Mouse (Mus musculus) ovary, postnatal 36 days (tissue): ENCODE measurements around the gene H6pd.
A peak's percentile ranks its signal among the peaks of the same experiment; 100 is the strongest.

Experiments used
- DNase-seq: peaks from one replicate; pipeline ENCODE4 v3.0.0; 2022; ENCODE audit warnings: low spot score, mixed read lengths

The H6pd gene

DNA sequence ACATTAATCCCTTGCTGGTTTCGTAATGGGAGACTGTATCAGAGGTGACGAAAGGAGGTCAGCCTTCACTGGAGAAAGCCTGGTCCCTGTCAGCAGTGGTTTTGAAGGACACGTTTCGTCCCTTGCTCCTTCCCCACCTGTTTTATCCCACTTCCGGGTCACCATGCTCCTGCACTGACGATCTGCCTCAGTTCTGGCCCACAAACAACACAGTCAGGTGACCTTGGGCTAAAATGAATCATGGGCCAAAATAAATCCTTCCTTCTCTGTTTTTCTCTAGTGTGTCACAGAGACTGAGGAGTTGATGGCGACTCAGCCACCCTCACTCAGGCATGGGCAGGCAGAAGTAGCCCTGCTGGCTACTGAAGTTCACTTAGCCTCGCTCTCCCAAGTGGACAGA, 33.5 kb downstream of the H6pd start:
- DNase-seq = no peak

DNA sequence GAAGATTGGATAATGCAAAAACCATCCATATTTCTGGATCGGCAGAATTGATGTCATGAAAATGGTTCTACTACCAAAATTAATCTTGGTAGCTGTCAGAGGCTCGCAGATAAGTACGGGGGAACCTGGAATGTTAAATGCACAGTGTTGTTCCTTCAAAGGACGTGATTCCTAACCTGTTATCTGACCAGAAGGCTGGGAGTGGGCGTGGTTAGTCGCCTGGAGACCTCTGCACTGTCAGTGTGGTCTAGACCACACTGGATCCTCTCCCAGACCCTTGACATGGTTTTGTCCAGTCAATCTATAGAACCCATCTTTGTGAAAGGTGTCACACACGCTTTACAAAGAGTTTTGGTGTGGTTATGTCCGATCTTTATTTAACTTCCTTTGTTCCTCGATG, 37.4 kb downstream of the H6pd start:
- DNase-seq = no peak

DNA sequence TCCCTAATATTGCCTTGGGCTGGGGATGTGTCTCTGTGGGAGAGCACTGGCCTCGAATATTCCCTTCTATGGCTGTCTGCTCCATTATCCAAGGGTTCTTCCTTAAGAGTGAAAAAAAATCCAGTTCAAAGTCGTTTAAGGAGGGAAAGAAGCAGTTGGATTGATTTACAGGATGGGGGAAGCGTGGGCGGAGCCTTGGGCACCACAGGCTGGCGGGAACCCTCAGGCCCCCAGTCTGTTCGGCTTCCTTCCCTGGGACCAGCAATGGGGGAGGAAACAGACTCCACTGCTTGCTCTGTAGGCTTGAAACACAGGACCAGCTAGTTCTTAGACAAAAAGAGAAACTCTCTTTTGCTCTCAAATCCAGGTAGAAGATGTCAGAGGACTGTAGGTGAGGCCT, 40.3 kb downstream of the H6pd start:
- no peak for DNase-seq

DNA sequence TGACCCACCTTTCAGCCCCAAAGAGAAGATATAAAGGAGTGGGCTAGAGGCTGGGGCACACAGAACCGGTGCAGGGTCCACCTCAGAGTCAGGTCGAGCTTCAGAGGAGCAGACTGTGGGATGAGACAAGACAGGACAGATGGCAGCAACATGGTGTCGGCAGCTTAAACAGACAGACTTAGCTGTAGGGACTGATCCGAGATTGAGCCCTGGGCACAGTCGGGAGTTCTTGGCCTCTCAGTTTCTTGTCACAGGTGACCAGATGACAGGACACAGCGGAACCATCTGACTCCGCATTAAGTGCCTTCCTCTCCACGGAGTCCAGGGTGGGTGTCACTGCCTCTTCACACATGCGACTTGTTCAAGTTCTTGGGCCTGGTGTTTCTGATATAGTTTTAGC, 41.9 kb downstream of the H6pd start:
- no peak for DNase-seq

DNA sequence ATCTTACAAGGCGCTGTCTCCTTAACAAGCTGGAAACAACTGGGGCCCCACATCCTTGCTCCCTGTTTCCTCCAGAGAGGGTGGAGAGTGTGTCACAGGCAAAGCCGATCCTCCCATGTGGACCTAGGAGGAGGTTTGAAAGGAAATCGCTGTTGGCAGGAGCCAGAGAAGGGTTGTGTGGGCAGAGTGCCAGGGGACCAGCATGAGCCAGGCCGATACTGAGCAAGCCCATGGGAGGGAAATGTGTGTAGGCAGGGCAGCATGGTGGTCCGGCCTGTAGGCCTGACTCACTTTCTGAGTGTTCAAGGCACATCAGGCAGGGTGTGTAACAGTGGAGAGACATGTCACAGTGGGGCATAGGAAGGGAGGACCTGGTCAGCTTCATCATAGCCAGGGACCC, 42.6 kb downstream of the H6pd start:
- DNase-seq = peak; percentile 65

DNA sequence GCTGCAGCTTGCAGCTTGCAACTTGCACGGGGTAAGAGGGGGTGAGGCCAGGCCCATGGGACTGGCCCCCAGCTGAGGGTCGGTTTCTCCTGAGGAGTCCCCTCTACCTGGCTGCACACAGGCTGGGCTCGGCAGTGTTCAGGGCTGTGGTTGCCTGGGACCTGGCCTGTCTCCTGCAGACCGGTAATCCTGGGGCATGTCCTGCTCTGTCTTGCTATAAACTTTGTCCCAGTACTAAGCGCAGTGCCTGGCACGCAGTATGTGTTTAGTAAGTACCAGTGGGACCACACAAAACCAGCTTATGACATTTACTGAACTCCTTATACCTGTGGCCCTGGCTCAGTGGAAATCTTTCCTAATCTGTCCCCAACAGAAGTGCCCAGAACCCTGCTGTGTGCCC, 43.2 kb downstream of the H6pd start:
- no peak for DNase-seq

DNA sequence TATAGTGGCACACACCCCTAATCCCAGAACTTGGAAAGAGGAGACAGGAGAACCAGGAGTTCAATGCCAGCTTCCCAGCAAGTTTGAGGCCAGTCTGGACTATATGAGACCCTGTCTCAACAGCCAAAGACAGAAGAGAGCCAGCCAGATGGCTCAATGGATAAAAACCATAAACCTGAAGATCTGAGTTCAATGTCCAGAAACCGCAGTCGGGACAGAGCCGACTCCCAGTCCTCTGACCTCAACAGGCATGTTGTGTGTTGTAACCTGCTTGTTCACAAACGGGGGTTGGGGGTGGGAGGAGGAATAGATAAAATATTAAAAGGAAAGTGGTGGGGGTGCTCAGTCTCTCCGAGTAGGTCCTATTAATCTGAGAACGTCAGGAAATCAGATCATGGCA, 43.6 kb downstream of the H6pd start:
- no peak for DNase-seq

DNA sequence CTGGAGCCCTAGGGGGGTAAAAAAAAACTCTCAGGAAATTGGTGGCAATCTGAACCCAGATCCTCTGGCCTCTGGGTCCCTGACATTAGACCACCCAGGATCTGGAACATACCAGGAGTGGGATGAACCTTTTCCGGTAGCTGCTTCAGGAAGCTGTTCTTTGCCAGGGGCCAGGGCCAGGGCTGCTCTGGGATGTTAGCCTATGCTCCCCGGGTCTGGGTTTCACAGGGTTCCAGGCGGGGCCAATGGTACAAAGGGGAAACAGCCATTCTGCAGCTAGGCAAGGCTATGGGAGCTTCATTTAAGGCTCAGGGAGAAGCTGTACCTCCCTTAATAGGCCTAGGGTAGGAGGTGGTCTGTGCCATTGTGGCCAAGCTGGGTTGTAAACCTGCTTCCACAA, 44.1 kb downstream of the H6pd start:
- DNase-seq = no peak

DNA sequence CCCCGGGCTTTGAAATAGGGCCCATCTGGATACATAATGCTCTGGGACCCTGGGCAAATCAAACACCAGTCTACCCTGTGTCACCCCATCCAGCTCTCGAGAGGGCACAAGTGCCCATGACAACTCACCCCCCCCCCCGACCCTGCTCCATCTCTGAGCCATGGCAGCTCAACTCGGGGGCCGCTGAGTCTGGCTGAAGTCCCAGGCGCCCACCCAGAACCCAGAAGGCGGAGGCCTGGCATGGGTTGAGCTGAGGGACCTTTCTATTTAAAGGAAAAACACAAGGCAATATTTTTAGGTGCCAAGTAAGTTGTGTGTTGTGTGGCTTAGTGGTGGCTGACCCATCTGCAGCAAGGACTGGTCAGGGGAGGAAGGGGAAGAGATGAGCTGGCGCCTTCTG, 44.5 kb downstream of the H6pd start:
- DNase-seq = no peak

DNA sequence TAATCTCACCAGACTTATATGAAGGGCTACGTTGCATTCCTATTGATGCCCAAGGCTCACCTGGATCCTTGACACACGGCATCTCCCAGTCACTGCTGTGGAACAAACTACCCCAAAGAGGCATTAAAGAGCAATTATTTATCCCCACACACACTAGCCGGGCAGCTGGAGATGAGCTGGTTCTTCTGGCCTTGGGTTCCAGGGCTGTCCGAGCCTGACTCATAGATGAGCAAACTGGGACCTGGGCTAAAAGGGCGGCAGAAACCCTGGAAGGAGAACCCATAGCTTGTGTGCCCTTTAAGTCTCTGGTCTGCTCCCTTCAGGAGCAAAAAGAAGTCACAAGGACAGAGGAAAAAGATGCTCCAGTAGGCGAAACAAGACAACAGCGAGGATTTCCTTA, 48.4 kb downstream of the H6pd start:
- DNase-seq = no peak

DNA sequence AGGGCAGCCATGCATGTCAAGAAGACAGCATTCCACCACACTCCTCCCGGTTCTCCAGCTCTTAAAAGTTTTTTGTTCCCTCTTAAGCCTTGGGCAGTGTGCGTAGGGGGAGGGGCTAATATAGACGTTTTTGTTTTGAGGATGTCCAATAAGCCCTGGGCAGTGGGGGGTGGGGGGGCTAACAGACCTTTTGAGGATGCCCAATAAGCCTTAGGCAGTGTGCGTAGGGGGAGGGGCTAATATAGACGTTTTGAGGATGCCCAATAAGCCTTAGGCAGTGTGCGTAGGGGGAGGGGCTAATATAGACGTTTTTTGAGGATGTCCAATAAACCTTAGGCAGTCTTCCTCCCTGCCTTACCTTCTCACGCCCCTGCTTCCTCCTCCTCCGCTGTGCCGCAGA, 49.0 kb downstream of the H6pd start:
- no peak for DNase-seq

DNA sequence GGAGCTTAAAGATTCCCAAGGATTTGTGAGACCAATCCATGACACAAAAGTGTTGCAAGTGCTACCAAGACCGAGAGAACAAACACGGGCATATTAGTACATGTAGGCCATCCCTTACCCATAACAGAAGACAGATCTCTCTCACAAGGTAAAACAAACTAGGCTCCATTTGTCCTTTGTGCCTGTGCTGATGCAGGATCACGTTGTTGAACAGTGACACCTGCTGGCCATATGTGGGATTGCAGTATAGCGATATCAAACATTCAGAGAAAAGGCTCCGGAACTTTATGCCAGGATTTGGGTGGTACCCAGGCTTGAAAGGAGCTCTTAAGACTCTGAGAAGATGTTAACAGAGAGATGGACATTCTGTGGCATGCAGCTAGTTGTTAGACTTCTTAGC, 50.3 kb downstream of the H6pd start:
- DNase-seq = peak; percentile 75

DNA sequence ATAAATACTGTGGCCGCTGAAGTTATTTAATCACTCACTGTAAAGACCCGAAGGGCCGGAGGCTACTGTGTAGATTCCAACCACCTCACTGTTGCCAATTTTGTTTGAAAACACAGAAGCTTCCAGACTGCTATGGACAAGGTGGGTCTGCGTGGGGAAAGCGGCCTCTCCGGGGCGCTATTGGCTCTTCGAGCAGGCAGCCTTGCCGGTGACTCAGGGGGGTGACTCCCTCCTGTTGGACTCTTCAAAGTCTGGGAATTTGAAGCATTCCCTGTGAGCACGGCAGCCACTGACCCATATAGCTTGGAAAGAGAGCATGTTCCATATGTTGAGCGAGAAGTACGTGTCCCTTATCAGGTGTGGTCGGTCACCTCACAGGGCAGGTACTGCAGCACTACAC, 52.8 kb downstream of the H6pd start:
- DNase-seq = no peak

DNA sequence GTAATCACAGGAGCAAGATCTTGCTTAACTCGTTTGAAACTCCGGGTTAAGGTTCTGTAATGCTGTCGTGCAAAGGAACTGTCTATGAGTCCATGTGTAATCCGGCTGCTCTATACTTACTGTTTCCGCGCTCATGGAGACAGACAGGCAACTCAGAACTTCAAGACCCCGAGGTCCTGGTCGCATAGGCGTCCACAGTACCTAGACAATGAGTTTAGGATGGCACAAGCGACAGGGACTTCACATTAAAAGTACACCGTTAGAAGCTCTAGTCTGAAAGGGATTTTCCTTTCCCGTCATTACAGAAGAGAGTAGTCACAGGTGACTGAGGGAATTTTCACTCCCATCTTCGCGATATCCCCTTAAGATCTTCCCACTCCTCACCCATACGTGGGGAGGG, 53.2 kb downstream of the H6pd start:
- no peak for DNase-seq

DNA sequence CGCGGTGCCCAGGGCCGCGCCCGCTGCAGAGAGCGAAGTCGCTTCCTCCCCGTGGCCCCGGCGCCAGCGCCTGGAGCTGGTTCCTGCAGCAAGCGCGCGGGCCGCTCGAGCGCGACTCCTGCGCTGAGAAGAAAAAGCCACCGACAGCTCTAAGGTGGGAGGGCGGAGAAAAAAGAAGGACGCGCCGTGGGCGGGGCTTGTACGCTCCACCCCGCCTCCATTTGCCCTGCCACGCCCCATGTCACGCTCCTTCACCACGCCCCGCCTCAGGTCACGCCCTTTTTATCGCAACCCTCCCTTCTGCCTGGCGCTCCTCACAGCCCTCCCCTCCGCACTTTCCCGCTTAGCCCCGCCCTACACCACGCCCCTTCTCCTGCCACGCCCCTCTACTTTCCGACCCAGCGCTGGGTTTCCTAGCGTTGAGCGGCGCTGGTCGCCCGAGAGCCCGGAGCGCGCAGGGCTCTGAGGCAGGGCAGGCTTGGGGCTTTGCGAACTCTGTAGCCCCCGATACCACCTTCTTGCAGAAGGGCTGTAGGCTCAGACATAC, 53.9 kb downstream of the H6pd start, which contains the start of gene Spsb1:
Spsb1 (minus strand) TSS at position 151 of the 547 bp plus-strand sequence.
- DNase-seq = peak; percentile 100

DNA sequence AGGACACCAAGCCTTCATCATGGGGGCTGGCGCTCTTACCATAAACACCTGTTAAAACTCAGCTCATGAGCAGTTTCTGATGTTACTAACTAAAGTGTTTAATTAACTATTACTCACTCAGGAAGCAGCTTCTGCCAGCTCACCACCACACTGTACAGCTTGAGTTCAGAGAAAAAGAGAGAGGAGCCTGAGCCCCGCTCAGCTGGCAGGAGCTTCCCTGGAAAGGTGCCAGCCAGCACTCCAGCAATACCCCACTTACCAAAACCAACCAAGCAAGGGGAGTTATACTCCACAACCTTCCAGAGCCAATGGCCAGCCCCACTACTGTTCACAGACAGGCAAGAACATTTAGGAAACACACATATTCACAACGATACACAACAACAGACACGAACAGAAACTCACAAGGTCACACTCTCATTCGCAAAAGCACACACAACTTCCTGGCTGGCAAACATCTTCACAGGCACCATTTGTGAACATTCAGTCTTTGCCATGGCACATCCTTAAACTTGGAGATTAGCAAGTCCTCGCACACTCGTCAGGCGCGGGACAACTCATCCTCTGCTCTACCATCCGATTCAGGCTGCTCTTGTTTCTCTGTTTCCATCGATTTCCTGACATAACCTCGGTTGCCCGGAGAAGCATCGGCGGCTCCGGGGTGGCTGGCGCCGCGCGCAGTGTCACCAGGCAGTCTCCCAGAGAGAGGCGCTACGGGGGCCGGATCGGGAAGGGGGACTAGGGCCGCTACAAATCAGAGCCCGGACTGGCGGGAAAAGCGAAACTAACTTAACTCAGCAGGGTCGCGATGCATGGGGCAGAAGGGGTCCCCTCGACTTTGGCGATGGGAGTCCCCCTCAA, 55.0 kb downstream of the H6pd start:
- no peak for DNase-seq

DNA sequence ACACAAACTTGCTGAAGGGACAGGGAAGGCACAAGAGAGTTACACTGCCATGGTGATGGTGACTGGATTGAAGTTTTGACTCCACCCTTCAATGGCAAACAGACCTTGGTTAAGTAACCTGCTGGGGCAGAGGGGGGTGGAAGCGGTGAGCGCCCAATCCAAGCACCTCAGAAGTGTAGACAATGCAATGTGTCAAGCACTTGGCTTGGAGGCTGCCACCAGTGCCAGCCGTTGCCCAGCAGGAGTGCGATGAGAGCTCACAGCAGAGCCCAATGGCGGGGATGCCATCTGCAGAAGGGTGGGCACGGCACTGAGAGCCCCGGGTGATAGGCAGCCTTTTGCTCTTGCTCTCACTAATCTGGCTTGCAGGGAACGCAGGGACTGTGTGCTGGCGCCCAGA, 56.6 kb downstream of the H6pd start:
- no peak for DNase-seq

DNA sequence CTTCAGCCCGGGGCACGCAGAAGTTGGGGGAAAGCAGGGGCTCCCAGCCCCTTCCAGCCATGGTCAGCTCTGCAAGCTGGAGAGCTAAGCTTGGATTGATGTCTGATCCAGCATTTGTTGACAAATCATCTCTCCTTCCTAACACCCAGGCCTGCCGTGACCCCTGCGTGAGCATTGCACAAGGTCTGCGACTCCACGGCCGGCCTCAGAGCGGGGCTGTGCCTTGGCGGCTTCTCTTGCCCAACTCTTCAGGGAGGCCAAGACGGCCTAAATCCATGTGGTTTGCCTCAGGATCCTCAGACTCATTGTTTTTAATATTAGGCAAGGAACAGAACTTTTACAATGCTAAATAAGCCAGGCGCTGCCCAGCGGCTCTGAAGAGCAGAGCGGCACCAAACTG, 57.6 kb downstream of the H6pd start:
- DNase-seq = peak; percentile 65

DNA sequence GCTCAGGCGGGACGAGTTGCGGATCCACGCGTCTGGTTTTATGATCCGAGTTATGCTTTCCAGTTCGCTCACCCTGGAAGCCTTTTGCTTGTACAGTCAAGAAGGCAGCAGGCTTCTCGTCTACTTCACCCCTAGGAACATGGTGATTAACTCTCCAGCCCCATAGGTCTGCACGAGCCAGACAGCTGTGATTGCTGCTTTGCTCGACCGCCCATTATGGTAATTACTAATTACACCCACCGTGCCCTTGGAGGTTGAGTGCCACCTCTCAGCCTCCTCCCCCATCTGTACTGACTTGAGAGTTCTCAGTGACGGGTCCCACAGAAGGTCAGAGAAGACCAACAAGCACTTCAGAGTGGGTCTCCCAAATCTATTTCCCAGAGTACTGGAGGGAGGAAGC, 59.1 kb downstream of the H6pd start:
- DNase-seq = no peak

DNA sequence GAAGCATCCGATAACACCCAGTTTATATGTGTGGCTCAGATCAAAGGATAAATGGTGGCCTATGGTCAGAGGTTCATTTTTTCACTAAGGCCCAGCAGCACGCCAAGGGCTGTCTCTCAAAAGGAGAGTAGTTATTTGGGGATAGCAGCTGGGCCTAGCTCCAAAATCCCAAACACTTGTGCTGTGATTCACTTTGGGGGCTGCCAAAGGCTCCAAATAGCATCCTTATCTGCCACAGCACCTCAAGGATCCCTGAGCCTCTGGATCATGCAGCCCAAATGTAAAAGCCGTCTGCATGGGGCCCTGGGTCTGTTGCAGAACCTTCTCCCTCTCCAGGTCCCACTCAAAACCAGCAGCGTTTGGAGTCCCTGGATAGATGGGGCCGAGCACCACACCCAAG, 60.7 kb downstream of the H6pd start:
- DNase-seq = no peak

DNA sequence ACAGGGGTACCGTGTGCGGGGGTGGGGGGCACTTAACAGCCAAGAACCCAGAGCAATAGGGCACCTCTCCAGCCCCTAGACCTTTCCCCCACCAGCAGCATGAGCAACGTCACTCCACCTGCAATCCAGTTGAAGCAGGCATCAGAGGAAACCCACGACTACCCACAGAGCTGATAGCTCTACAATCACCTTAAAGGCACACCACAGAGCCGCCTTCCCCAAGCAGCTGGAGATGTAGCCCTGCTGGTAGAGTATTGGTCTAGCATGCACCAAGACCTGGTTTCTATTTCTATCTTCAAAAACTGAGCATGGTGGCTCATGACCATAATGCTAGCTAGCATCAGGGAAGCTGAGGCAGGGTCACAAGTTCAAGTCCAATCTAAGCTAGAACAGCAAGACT, 61.4 kb downstream of the H6pd start:
- DNase-seq = no peak

DNA sequence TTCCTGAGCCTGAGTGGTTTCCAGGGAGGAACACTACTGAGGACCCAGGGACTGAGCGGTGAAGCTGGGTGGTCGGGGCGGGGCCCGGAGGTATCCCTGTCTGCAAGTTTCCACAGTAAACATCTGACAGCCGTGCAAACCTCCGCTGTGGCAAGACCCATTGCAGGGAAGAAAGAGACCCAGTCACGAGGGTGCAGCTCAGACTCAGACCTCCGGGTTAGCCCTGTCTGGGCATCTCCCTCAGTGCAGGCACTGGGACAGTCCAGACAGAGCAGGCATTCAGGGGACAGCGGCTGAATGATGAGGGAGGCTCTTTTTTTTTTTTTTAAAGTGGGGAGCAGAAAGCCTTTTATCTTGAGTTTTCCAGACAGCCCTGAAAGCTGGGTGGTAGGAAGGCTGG, 63.6 kb downstream of the H6pd start:
- DNase-seq = no peak

DNA sequence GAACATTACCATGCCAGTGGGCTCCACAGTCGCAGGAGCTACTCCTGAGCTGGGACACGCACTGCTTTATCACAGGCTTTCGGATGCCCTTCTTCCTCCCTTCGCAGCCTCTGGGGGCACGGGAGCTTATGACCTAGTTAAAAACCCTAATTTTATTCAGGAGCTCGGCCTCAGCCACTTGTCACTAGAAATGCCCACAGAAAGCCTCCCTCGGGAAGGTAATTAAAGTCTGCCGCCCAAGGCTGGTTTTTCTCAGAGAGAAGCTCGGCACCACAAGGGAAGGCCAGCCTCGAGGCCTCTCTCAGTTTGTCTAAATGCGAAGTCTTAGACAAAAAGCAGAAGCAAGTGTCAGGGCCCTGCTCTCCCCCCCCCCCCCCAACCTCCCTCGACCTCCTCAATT, 64.6 kb downstream of the H6pd start:
- DNase-seq = no peak
